Mouse (Mus musculus) intestine, embryonic 16.5 days (tissue): ENCODE data around the gene Tmem138. TPM values are rescaled to one million over a fixed set of nuclear protein-coding genes. Genes with fewer than 3 reads are reported as not detected.
A peak's percentile ranks its signal among the peaks of the same experiment; 100 is the strongest.
"Not testable (repeated sequence)": the region's sequence is repeated elsewhere in the genome, so short reads cannot be mapped to it uniquely, and the experiment has no call there.

ENCODE experiments used
- ATAC-seq: fragments of 200-750 bp; cut with Nextera tagmentation; 2 replicates; pipeline ENCODE4 v1.8.0; 2017; ENCODE audit warnings: moderate TSS enrichment, moderate library complexity
- H3K27ac ChIP-seq: fragments of 300-500 bp; sonication (generic); 2 replicates; pipeline ENCODE4 v1.5.1; 2014; ENCODE audit warnings: mild to moderate bottlenecking, low read length
- H3K27me3 ChIP-seq: fragments of 300-500 bp; sonication (generic); replicated peaks from 2 replicates; pipeline ENCODE4 v1.6.1; 2014; ENCODE audit warnings: low read length, control low read depth, mixed read lengths; ENCODE audit not compliant: control insufficient read depth, insufficient read depth
- H3K36me3 ChIP-seq: fragments of 300-500 bp; sonication (generic); 2 replicates; pipeline ENCODE4 v1.6.1; 2014; ENCODE audit warnings: low read length, control low read depth; ENCODE audit not compliant: control insufficient read depth, insufficient read depth
- H3K4me1 ChIP-seq: fragments of 300-500 bp; sonication (generic); 2 replicates; pipeline ENCODE4 v1.6.1; 2014; ENCODE audit warnings: low read length, control low read depth, mixed read lengths; ENCODE audit not compliant: control insufficient read depth, insufficient read depth
- H3K4me2 ChIP-seq: fragments of 300-500 bp; sonication (generic); 2 replicates; pipeline ENCODE4 v1.6.1; 2014; ENCODE audit warnings: low read depth, low read length, control low read depth
- H3K4me3 ChIP-seq: fragments of 300-500 bp; sonication (generic); 2 replicates; pipeline ENCODE4 v1.5.1; 2014; ENCODE audit warnings: mild to moderate bottlenecking, low read length
- H3K9ac ChIP-seq: fragments of 300-500 bp; sonication (generic); 2 replicates; pipeline ENCODE4 v1.6.1; 2014; ENCODE audit warnings: low read depth, low read length
- H3K9me3 ChIP-seq: fragments of 300-500 bp; sonication (generic); 2 replicates; pipeline ENCODE4 v1.6.1; 2016; ENCODE audit warnings: low read length, control low read depth; ENCODE audit not compliant: control insufficient read depth
- WGBS: fragments of 180-500 bp; shearing (Covaris S2); extraction: QIAGEN DNeasy Blood & Tissue Kit; methylation state at CpG from one replicate; pipeline ENCODE4 v1.1.7; 2014; 5-methylcytosine and 5-hydroxymethylcytosine counted together
- polyA plus RNA-seq: library from polyadenylated mRNA; unstranded; fragments of >200 nt; fragmentation: Nextera tagmentation; extraction: Ambion mirVana; gene quantifications from 2 replicates; pipeline ENCODE4 v1.2.1, GENCODE M21; 2015

Tmem138 gene
- polyA plus RNA-seq, 1 experiment from 2014 or later = 27.5 TPM

- 76% methylated on average over 3 of the region's 3 CpGs for WGBS
These were observed 3.6 kb upstream of the Tmem138 start for GRCm38 (mm10) chr19:10580761-10581160.

DNA sequence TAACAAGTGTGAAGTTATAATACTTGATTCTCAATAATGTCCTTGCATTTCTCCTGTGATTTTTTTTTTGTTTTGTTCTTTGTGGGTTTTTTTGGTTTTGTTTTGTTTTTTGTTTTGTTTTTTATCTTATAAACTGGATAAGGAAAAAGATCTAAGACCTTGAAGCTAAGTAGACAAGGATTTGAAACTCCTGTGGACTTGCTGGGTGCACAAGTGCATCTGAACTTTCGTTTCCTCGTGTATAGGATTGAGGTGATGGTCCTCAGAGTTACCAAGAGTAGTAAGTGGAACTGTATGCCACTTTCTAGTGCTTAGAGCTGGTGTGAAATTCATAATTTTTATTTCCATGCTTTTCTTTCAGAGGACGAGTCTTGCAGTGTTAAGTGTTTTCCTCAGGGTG is 2.9 kb upstream of the Tmem138 start:
- 84% methylated on average over 3 of the region's 3 CpGs for WGBS
- Histone ChIP-seq H3K36me3 (no peaks in the 10 kb centered on the region; the same call in 1 of the 2 replicates), H3K4me3 (no peak overlapping the region), H3K27me3 (no peaks in the 10 kb centered on the region), H3K9me3 (no peaks in the 10 kb centered on the region), H3K27ac (no peak overlapping the region), H3K4me1 (peaks cover 4% of the 10 kb centered on the region; the same call in 1 of the 2 replicates), H3K4me2 (no peak overlapping the region), H3K9ac (no peak overlapping the region)
- no peak for ATAC-seq

More at GRCm38 (mm10) chr19:10580761-10581160, 3.6 kb upstream of the Tmem138 start:
- no peaks in the 10 kb centered on the region for H3K36me3 ChIP-seq
- H3K27ac ChIP-seq = no peak overlapping the region
- H3K4me1 ChIP-seq = peaks cover 4% of the 10 kb centered on the region; the same call in 1 of the 2 replicates
- no peak overlapping the region for H3K4me3 ChIP-seq
- H3K4me2 ChIP-seq = no peak overlapping the region
- no peaks in the 10 kb centered on the region for H3K27me3 ChIP-seq
- H3K9ac ChIP-seq = no peak overlapping the region
- ATAC-seq = no peak
- H3K9me3 ChIP-seq = no peaks in the 10 kb centered on the region

DNA sequence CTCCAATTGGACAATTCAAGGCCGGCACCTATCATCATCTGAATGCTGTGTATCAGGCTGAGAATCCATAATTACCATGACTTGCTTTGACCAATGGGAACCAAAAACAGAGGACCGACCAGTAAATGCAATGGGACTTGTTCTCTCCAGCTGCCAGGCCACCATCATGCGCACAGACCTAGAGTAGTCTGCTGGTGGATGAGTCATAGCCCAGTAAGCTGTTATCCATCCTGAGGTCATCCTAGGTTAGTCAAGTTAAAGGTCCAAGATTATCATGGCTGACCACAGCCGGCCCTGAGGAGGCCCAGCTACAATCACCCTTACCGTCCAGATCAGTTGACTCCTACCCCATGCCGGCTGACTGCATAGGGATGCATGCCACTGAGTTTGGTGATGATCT is 7.5 kb downstream of the Tmem138 start:
- no peaks in the 10 kb centered on the region for H3K9me3 ChIP-seq
- H3K4me1 ChIP-seq = no peaks in the 10 kb centered on the region
- 0 out of 2 replicates have a peak, but pooled peaks cover 2% of the 10 kb centered on the region for H3K36me3 ChIP-seq
- H3K27ac ChIP-seq = no peak overlapping the region
- no peak overlapping the region for H3K4me3 ChIP-seq
- WGBS = 94% methylated on average over 6 of the region's 6 CpGs
- no peak overlapping the region for H3K9ac ChIP-seq
- H3K27me3 ChIP-seq = no peaks in the 10 kb centered on the region
- ATAC-seq = no peak
- no peak overlapping the region for H3K4me2 ChIP-seq

DNA sequence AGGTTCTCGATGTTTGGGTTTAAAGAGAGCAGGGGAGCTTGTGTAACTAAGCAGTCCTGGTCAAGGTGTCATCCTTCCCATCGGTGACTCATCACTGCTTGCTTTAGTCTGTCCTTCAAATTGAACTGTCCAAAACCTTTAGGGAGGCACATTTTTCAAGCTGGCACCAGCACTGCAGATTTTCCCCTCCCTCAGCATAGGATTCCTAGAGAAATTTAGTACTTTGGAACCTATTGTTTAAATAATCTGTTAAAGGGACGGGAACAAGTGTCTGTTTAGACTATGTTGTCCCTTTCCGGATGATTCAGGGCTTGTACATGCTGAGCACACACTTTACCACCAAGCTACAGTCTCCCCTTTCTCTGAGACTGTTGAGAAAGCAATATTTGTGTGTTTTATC is 11.9 kb downstream of the Tmem138 start:
- H3K9me3 ChIP-seq = no peaks in the 10 kb centered on the region
- H3K4me1 ChIP-seq = no peaks in the 10 kb centered on the region
- H3K4me3 ChIP-seq = no peak overlapping the region
- H3K27ac ChIP-seq = no peak overlapping the region
- no peak for ATAC-seq
- 45% methylated on average over 4 of the region's 4 CpGs for WGBS
- H3K9ac ChIP-seq = no peak overlapping the region
- H3K4me2 ChIP-seq = no peak overlapping the region
- no peaks in the 10 kb centered on the region for H3K27me3 ChIP-seq
- H3K36me3 ChIP-seq = no peaks in the 10 kb centered on the region

DNA sequence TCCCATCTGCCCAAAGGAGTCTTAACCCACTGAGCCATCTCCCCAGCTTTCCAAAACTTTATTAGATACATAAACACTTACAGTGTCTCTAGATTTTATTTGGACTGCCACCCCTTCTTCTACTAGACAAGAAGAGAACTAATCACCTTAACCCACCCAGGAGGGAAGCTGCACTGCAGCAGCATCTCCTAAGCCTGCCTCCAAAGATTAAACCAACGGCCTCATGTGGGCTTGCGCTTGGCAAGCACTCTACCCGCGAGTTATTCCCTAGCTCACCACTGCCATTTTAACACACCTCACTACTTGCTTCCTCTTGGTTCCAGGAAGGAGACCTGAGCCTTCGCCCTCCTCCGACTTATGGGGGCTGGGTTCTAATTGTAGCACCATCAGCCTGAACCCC is 12.9 kb downstream of the Tmem138 start:
- Histone ChIP-seq H3K9me3 (no peaks in the 10 kb centered on the region), H3K4me3 (no peak overlapping the region), H3K36me3 (no peaks in the 10 kb centered on the region), H3K27ac (no peak overlapping the region), H3K4me1 (no peaks in the 10 kb centered on the region), H3K4me2 (no peak overlapping the region), H3K9ac (no peak overlapping the region), H3K27me3 (no peaks in the 10 kb centered on the region)
- 81% methylated on average over 6 of the region's 6 CpGs for WGBS
- no peak for ATAC-seq

DNA sequence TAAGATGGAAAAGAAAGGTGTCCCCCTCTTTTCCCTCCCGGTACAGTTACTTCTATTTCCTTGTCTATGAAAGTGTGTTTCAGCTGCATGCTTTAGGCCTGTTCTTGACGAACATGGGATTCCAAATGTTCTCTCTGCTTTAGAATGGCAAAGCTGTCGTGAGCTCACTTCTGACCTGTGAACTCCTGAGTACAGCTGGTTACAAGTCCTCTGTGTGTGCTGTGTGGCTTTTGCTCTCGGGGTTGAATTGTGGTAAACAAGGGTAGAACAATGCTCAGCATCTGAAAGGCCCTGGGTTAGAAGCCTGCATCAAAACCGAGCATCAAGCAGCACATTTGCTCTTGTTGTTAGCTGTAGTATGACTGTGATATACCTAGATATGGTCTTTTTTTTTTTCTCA is 14.8 kb downstream of the Tmem138 start:
- no peaks in the 10 kb centered on the region for H3K36me3 ChIP-seq
- H3K27me3 ChIP-seq = no peaks in the 10 kb centered on the region
- no peak for ATAC-seq
- no peaks in the 10 kb centered on the region for H3K4me1 ChIP-seq
- no peak overlapping the region for H3K9ac ChIP-seq
- H3K9me3 ChIP-seq = no peaks in the 10 kb centered on the region
- no peak overlapping the region for H3K4me2 ChIP-seq
- no peak overlapping the region for H3K27ac ChIP-seq
- WGBS = 66% methylated on average over 5 of the region's 5 CpGs
- no peak overlapping the region for H3K4me3 ChIP-seq

DNA sequence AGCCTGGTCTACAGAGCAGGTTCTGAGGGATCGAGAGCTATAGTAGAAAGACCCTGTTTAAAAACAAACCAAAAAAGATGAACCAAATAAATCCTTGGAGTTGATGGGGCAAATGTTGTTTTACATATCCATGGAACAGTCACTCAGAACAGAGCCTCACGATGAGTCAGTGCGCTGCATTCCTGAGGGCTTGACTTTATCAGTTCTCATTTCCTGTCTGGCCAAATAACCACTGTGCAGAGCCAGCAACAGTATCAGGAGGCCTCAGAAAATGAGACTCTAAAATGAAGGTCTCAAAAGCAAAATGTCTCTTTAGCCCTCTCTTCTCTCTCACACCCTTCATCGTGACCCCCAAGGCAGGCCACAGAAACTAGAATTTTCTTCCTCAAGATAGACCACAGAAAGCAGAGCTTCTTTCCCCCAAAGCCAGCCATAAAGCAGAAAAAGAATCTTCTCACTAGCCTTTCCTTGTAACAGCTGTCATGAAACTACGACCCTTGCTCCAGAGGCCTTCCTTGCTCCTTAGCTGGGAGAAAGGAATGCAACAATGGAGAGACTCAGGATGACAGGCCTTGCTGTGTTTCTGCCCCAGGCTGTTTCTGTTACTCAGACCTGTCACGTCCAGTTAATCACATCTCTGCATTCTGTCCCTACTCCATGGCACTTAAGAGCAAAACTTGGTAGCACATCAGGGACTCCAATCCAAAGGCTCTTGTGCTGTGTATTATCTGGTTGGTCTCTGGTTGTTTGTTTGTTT is 15.4 kb downstream of the Tmem138 start:
- Histone ChIP-seq H3K36me3 (no peaks in the 10 kb centered on the region), H3K27ac (peak overlapping the region; percentile 62), H3K9ac (no peak overlapping the region), H3K27me3 (no peaks in the 10 kb centered on the region), H3K9me3 (no peaks in the 10 kb centered on the region), H3K4me1 (no peaks in the 10 kb centered on the region), H3K4me3 (no peak overlapping the region), H3K4me2 (no peak overlapping the region)
- WGBS = 44% methylated on average over 6 of the region's 6 CpGs
- ATAC-seq = peak; percentile 78; the same call in 1 of the 2 replicates

DNA sequence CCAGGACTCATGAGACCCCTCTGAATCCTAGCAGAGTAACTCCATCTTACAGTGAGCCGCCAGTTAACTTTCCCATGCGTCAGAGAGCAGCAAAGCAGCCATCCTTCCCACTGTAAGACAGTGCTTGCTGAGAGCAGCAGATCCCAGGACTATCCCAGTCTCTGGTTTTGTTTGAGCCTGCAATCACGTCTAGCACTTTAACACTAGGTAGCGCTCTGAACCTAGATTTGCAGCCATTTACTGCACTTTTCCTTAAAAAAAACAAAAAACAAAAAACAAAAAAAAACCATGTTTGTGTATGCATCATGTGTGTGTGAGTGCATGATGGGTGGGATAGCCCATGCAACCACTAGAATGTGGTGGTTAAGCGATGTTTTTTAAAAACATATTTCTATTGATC is 17.1 kb downstream of the Tmem138 start:
- 41% methylated on average over 5 of the region's 5 CpGs for WGBS
- Histone ChIP-seq H3K36me3 (no peaks in the 10 kb centered on the region), H3K9me3 (no peaks in the 10 kb centered on the region), H3K4me1 (peaks cover under 1% of the 10 kb centered on the region), H3K27me3 (no peaks in the 10 kb centered on the region), H3K4me2 (no peak overlapping the region), H3K4me3 (no peak overlapping the region), H3K9ac (no peak overlapping the region), H3K27ac (no peak overlapping the region)
- ATAC-seq = no peak

GRCm38 (mm10) chr19:10557837-10558375 is 19.3 kb downstream of the Tmem138 start:
- not testable (repeated sequence) for H3K4me3 ChIP-seq, H3K27me3 ChIP-seq, H3K9me3 ChIP-seq, H3K4me2 ChIP-seq, H3K27ac ChIP-seq, H3K4me1 ChIP-seq, H3K36me3 ChIP-seq, ATAC-seq, H3K9ac ChIP-seq
- WGBS = 72% methylated on average over 4 of the region's 4 CpGs
